Mouse (Mus musculus) neural tube, embryonic 14.5 days (tissue): ENCODE results near the gene Vps33b. TPM values are rescaled to one million over a fixed set of nuclear protein-coding genes. Genes with fewer than 3 reads are reported as not detected.

Experiments used
- ATAC-seq: fragments of 200-750 bp; cut with Nextera tagmentation; 2 replicates; pipeline ENCODE4 v1.8.0; 2017; ENCODE audit warnings: low read depth, mild to moderate bottlenecking, moderate TSS enrichment, moderate library complexity
- H3K27ac ChIP-seq: fragments of 300-500 bp; sonication (generic); 2 replicates; pipeline ENCODE4 v1.5.1; 2014; ENCODE audit warnings: low read depth, mild to moderate bottlenecking, control low read depth, low read length, moderate library complexity, mixed read lengths
- H3K27me3 ChIP-seq: fragments of 300-500 bp; sonication (generic); 2 replicates; pipeline ENCODE4 v1.6.1; 2014; ENCODE audit warnings: low read length; ENCODE audit not compliant: control insufficient read depth, insufficient read depth
- H3K36me3 ChIP-seq: fragments of 300-500 bp; sonication (generic); 2 replicates; pipeline ENCODE4 v1.6.1; 2014; ENCODE audit warnings: low read length, mixed read lengths; ENCODE audit not compliant: control insufficient read depth, insufficient read depth
- H3K4me1 ChIP-seq: fragments of 300-500 bp; sonication (generic); 2 replicates; pipeline ENCODE4 v1.6.1; 2014; ENCODE audit warnings: low read length; ENCODE audit not compliant: control insufficient read depth, insufficient read depth
- H3K4me2 ChIP-seq: fragments of 300-500 bp; sonication (generic); 2 replicates; pipeline ENCODE4 v1.6.1; 2014; ENCODE audit warnings: mild to moderate bottlenecking, low read depth, low read length, control low read depth
- H3K4me3 ChIP-seq: fragments of 300-500 bp; sonication (generic); 2 replicates; pipeline ENCODE4 v1.5.1; 2014; ENCODE audit warnings: low read depth, low read length, control low read depth, mixed read lengths
- H3K9ac ChIP-seq: fragments of 300-500 bp; sonication (generic); replicated peaks from 2 replicates; pipeline ENCODE4 v1.6.1; 2014; ENCODE audit warnings: low read depth, mild to moderate bottlenecking, control low read depth, low read length, mixed read lengths
- H3K9me3 ChIP-seq: fragments of 300-500 bp; sonication (generic); 2 replicates; pipeline ENCODE4 v1.6.1; 2016; ENCODE audit warnings: low read length; ENCODE audit not compliant: control insufficient read depth
- WGBS: fragments of 180-500 bp; shearing (Covaris S2); extraction: QIAGEN DNeasy Blood & Tissue Kit; methylation state at CpG from one replicate; pipeline ENCODE4 v1.1.7; 2014; 5-methylcytosine and 5-hydroxymethylcytosine counted together
- polyA plus RNA-seq: library from polyadenylated mRNA; unstranded; fragments of >200 nt; fragmentation: Nextera tagmentation; extraction: Ambion mirVana; gene quantifications from 2 replicates; pipeline ENCODE4 v1.2.1, GENCODE M21; 2014

The Vps33b gene
- 34.9 and 35.3 TPM in 2 replicates for polyA plus RNA-seq

GRCm38 (mm10) chr7:80268897-80269750 is at the start of gene Vps33b:
TSS of gene Vps33b (plus strand) at chr7:80269649.
- WGBS, result 5% methylated on average over 21 of the region's 21 CpGs
- peak; percentile 92 for ATAC-seq
- peak within 1 kb of the TSS; percentile 67 for H3K4me2 ChIP-seq
- H3K36me3 ChIP-seq, result peaks cover 35% of the 10 kb centered on the region
- H3K9me3 ChIP-seq, result 0 out of 2 replicates have a peak, but pooled peaks cover under 1% of the 10 kb centered on the region
- H3K27me3 ChIP-seq, result no peaks in the 10 kb centered on the region
- H3K4me1 ChIP-seq, result peaks cover 16% of the 10 kb centered on the region
- H3K4me3 ChIP-seq, result peak within 1 kb of the TSS; percentile 78
- H3K9ac ChIP-seq, result peak within 1 kb of the TSS; percentile 76
- H3K27ac ChIP-seq, result peak within 1 kb of the TSS; percentile 70

DNA sequence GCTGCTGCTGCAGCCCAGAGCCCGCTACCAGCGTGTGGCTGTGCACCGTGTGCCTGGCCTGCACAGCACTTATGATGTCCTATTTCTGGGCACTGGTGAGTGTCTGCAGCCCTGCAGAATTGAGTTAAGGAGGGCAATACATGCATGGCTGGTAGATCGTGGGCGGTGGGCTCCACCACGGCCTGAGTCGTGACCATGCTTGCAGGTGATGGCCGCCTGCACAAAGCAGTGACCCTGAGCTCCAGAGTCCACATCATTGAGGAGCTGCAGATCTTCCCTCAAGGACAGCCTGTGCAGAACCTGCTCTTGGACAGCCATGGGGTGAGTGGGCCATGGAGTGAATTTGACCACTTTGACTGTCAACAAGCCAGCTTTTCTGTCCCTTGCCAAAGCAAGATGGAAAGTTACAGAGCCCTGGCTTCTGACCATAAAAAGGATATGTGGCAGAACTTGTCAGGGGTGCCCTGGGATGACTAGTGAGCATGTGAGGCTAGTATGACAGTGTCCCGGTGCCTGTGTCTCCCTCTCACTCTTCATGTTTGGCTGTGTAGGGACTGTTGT is 49.1 kb upstream of the Vps33b start:
- no peaks in the 10 kb centered on the region for H3K9me3 ChIP-seq
- no peak overlapping the region for H3K27ac ChIP-seq
- no peak overlapping the region for H3K4me3 ChIP-seq
- ATAC-seq, result no peak
- H3K36me3 ChIP-seq, result peaks cover 61% of the 10 kb centered on the region
- no peak overlapping the region for H3K4me2 ChIP-seq
- no peak overlapping the region for H3K9ac ChIP-seq
- 96% methylated on average over 9 of the region's 9 CpGs for WGBS
- no peaks in the 10 kb centered on the region for H3K27me3 ChIP-seq
- H3K4me1 ChIP-seq, result no peaks in the 10 kb centered on the region

- H3K9ac ChIP-seq, result no peak overlapping the region
- no peak overlapping the region for H3K4me2 ChIP-seq
- H3K27ac ChIP-seq, result no peak overlapping the region
- 81% methylated on average over 4 of the region's 4 CpGs for WGBS
- no peak for ATAC-seq
- H3K27me3 ChIP-seq, result no peaks in the 10 kb centered on the region
- H3K9me3 ChIP-seq, result no peaks in the 10 kb centered on the region
- no peak overlapping the region for H3K4me3 ChIP-seq
- H3K36me3 ChIP-seq, result peaks cover 67% of the 10 kb centered on the region
- no peaks in the 10 kb centered on the region for H3K4me1 ChIP-seq
These were observed 48.2 kb upstream of the Vps33b start for GRCm38 (mm10) chr7:80221179-80221750.

DNA sequence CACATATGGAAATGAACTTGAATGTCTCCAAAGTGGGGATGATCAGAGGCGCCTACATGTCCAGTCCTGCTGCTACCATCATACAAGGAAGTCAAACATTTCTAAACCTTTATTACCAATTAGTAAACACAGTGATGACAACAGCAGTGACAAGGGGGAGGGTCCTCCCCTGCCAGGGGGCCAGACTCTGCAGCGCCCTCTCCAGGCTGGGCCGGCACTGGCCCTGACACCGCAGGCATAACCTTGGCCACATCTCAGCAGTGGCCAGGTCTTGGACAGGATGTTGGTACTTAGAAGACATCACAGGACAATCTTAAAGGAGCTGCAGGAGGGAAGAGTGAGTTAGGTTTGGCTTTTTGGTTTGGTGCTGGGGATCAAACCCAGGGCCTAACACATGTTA is 42.4 kb upstream of the Vps33b start:
- Histone ChIP-seq H3K27ac (no peak overlapping the region), H3K4me2 (no peak overlapping the region), H3K27me3 (no peaks in the 10 kb centered on the region), H3K9ac (no peak overlapping the region), H3K4me3 (no peak overlapping the region), H3K9me3 (no peaks in the 10 kb centered on the region), H3K36me3 (peaks cover 33% of the 10 kb centered on the region), H3K4me1 (peaks cover 6% of the 10 kb centered on the region; the same call in 1 of the 2 replicates)
- ATAC-seq, result no peak
- 100% methylated on average over 4 of the region's 4 CpGs for WGBS

GRCm38 (mm10) chr7:80230196-80230595 is 39.3 kb upstream of the Vps33b start:
- ATAC-seq, result no peak
- peaks cover 13% of the 10 kb centered on the region for H3K4me1 ChIP-seq
- H3K4me3 ChIP-seq, result no peak overlapping the region
- H3K9me3 ChIP-seq, result no peaks in the 10 kb centered on the region
- no peak overlapping the region for H3K27ac ChIP-seq
- WGBS, result 16% methylated on average over 6 of the region's 6 CpGs
- H3K27me3 ChIP-seq, result no peaks in the 10 kb centered on the region
- H3K9ac ChIP-seq, result no peak overlapping the region
- H3K36me3 ChIP-seq, result peaks cover 10% of the 10 kb centered on the region
- no peak overlapping the region for H3K4me2 ChIP-seq

- Histone ChIP-seq H3K4me2 (peak overlapping the region; percentile 64), H3K36me3 (peaks cover 2% of the 10 kb centered on the region), H3K9me3 (no peaks in the 10 kb centered on the region), H3K27ac (no peak overlapping the region), H3K27me3 (no peaks in the 10 kb centered on the region), H3K4me3 (peak overlapping the region; percentile 73), H3K9ac (peak overlapping the region; percentile 53), H3K4me1 (peaks cover 13% of the 10 kb centered on the region)
- WGBS, result under 1% methylated on average over 29 of the region's 29 CpGs
- ATAC-seq, result no peak; the same call in 1 of the 2 replicates
These were observed 37.4 kb upstream of the Vps33b start for GRCm38 (mm10) chr7:80231971-80232488.

- no peaks in the 10 kb centered on the region; the same call in 1 of the 2 replicates for H3K36me3 ChIP-seq
- no peaks in the 10 kb centered on the region for H3K9me3 ChIP-seq
- no peak within 1 kb of the TSS for H3K27ac ChIP-seq
- H3K27me3 ChIP-seq, result no peaks in the 10 kb centered on the region
- peaks cover 13% of the 10 kb centered on the region for H3K4me1 ChIP-seq
- H3K4me2 ChIP-seq, result peak within 1 kb of the TSS; percentile 64
- peak within 1 kb of the TSS; percentile 73 for H3K4me3 ChIP-seq
- peak; percentile 94 for ATAC-seq
- WGBS, result 1% methylated on average over 52 of the region's 56 CpGs
- H3K9ac ChIP-seq, result peak within 1 kb of the TSS; percentile 54
These were observed 36.9 kb upstream of the Vps33b start, which contains the start of the genes Cib1 and Gdpgp1 for GRCm38 (mm10) chr7:80232489-80233029. TSS of gene Cib1 (minus strand) at chr7:80232813. TSS of gene Gdpgp1 (plus strand) at chr7:80232865.

GRCm38 (mm10) chr7:80233799-80234198 is 35.6 kb upstream of the Vps33b start:
- H3K27me3 ChIP-seq, result no peaks in the 10 kb centered on the region
- H3K27ac ChIP-seq, result no peak overlapping the region
- no peaks in the 10 kb centered on the region for H3K9me3 ChIP-seq
- peak overlapping the region; percentile 64 for H3K4me2 ChIP-seq
- ATAC-seq, result no peak
- peaks cover 13% of the 10 kb centered on the region for H3K4me1 ChIP-seq
- peaks cover 3% of the 10 kb centered on the region; the same call in 1 of the 2 replicates for H3K36me3 ChIP-seq
- H3K9ac ChIP-seq, result no peak overlapping the region
- 70% methylated on average over 9 of the region's 9 CpGs for WGBS
- no peak overlapping the region; the same call in 1 of the 2 replicates for H3K4me3 ChIP-seq
